11 mouse cellular contexts compared by ENCODE assay signal in the genomic region with DNA sequence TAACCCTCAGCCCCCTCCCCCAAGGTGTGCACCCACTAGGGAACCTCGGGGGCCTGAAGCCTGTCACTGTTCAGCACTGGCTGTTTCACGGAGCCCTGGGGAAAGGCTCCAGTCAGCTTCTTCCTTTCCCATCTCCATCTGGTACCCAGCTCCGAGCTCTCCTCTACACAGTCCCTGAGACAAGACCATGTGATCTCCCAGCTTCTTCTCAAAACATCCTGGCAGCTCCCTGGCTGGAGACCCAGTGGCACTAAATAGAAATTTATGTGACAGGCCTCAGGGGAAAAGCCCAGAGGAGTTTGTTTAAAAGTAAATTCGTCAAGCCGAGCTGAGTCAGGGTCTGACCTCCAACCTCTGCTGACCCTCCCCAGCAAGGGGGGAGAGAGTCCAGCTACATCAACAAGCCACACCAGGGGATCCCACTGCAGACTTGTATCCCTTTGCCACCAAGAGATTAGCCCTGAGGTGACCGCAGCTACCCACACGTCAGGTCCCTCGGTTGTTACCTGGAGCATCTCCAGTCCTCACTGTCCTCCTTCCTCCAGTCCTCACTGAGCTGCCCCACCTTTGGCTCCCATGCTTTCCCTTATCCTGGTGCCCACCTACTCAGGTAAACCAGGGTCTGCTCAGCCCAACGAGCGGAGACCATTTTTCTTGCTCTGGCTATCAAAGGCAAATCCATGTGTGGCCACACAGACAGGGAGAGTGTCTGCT.
A peak's percentile ranks its signal among the peaks of the same experiment; 100 is the strongest.
DNase-seq lines count a peak whose midpoint lies in the region; ATAC-seq lines count a peak whose summit lies in the region.
"Had no signal": no experiment of that assay in that cellular context is flagged by ENCODE, and none has a peak within 500 bp of the region (broad histone marks: within the 10 kb centered on the region; RNA-seq: fewer than 3 reads in every experiment).

No protein-coding gene starts in this region.

- no peak overlapping the region for H3K27ac ChIP-seq in hindbrain, embryonic 15.5 days (replicated peaks)
- H3K27ac ChIP-seq in hindbrain, embryonic 12.5 days: no peak overlapping the region
- peak overlapping the region; percentile 65; the same call in 1 of the 2 replicates for H3K27ac ChIP-seq in stomach, embryonic 15.5 days
- H3K27ac ChIP-seq: midbrain, embryonic 13.5 days had no signal

- peak; percentile 68 for DNase-seq in embryo, embryonic 10 days (ENCODE audit: low spot score)
- peak; percentile 80 for DNase-seq in kidney, postnatal 10 days
- no peak for DNase-seq in spleen, postnatal 4 days (ENCODE audit: low spot score in 2 of 2)
- DNase-seq in gastrocnemius, postnatal 36 days: no peak
- DNase-seq: right cerebral cortex, adult 18-20 months had no signal

- WGBS in hindbrain, embryonic 15.5 days: 77% methylated on average over 10 of the region's 10 CpGs
- WGBS in hindbrain, embryonic 12.5 days: 53% methylated on average over 10 of the region's 10 CpGs
- 55% methylated on average over 10 of the region's 10 CpGs for WGBS in stomach, embryonic 15.5 days

- peak; percentile 30; the same call in 1 of the 2 replicates for ATAC-seq in hindbrain, embryonic 15.5 days (ENCODE audit: low FRiP score, low read depth)
- ATAC-seq in hindbrain, embryonic 12.5 days (ENCODE audit: low FRiP score): no peak
- ATAC-seq in stomach, embryonic 15.5 days (ENCODE audit: insufficient read depth, low FRiP score, low read depth): 0 out of 2 replicates have a peak, but pooled peaks have one; percentile 3
- ATAC-seq: CD4-positive, CD25-positive, alpha-beta regulatory T cell, adult 4 months had no signal

- no peak overlapping the region for H3K9ac ChIP-seq in hindbrain, embryonic 15.5 days
- no peak overlapping the region for H3K9ac ChIP-seq in hindbrain, embryonic 12.5 days
- H3K9ac ChIP-seq in stomach, embryonic 15.5 days: no peak overlapping the region
- H3K9ac ChIP-seq: midbrain, embryonic 13.5 days had no signal

- intact Hi-C loops in gastrocnemius, postnatal 36 days (cut with DNase I): loop anchor here (5.0 to 10.0 kb wide), 3 partner anchors 269 to 351 kb away; no protein-coding TSS in a partner anchor

- no peak overlapping the region for H3K4me3 ChIP-seq in hindbrain, embryonic 15.5 days
- no peak overlapping the region for H3K4me3 ChIP-seq in hindbrain, embryonic 12.5 days
- no peak overlapping the region for H3K4me3 ChIP-seq in stomach, embryonic 15.5 days (replicated peaks)
- H3K4me3 ChIP-seq: midbrain, embryonic 13.5 days had no signal

- H3K36me3 ChIP-seq in hindbrain, embryonic 15.5 days: no peaks in the 10 kb centered on the region
- H3K36me3 ChIP-seq in hindbrain, embryonic 12.5 days: no peaks in the 10 kb centered on the region
- no peaks in the 10 kb centered on the region for H3K36me3 ChIP-seq in stomach, embryonic 15.5 days
- H3K36me3 ChIP-seq: midbrain, embryonic 13.5 days had no signal

- H3K9me3 ChIP-seq in hindbrain, embryonic 15.5 days: no peaks in the 10 kb centered on the region
- no peaks in the 10 kb centered on the region for H3K9me3 ChIP-seq in hindbrain, embryonic 12.5 days (replicated peaks)
- H3K9me3 ChIP-seq in stomach, embryonic 15.5 days: no peaks in the 10 kb centered on the region
- H3K9me3 ChIP-seq: midbrain, embryonic 13.5 days had no signal

- H3K4me1 ChIP-seq in hindbrain, embryonic 15.5 days (replicated peaks): no peaks in the 10 kb centered on the region
- H3K4me1 ChIP-seq in hindbrain, embryonic 12.5 days: peaks cover 22% of the 10 kb centered on the region
- H3K4me1 ChIP-seq in stomach, embryonic 15.5 days: peaks cover 27% of the 10 kb centered on the region
- H3K4me1 ChIP-seq: midbrain, embryonic 13.5 days had no signal

- H3K4me2 ChIP-seq in hindbrain, embryonic 15.5 days: no peak overlapping the region
- H3K4me2 ChIP-seq in hindbrain, embryonic 12.5 days (replicated peaks): no peak overlapping the region
- H3K4me2 ChIP-seq in stomach, embryonic 15.5 days: no peak overlapping the region
- H3K4me2 ChIP-seq: heart, embryonic 11.5 days; midbrain, embryonic 13.5 days had no signal

- no peaks in the 10 kb centered on the region for H3K27me3 ChIP-seq in hindbrain, embryonic 15.5 days
- H3K27me3 ChIP-seq in hindbrain, embryonic 12.5 days: no peaks in the 10 kb centered on the region
- H3K27me3 ChIP-seq in stomach, embryonic 15.5 days (replicated peaks): no peaks in the 10 kb centered on the region
- H3K27me3 ChIP-seq: midbrain, embryonic 13.5 days had no signal

Comparison
In these comparisons a context has a peak if more than half of its experiments do, and no peak if none do; other contexts are left out.
1. DNase-seq: peak in embryo, embryonic 10 days (single experiment) and kidney, postnatal 10 days (single experiment); none in spleen, postnatal 4 days (0 of 2) and gastrocnemius, postnatal 36 days (0 of 2).